In the genomic region with DNA sequence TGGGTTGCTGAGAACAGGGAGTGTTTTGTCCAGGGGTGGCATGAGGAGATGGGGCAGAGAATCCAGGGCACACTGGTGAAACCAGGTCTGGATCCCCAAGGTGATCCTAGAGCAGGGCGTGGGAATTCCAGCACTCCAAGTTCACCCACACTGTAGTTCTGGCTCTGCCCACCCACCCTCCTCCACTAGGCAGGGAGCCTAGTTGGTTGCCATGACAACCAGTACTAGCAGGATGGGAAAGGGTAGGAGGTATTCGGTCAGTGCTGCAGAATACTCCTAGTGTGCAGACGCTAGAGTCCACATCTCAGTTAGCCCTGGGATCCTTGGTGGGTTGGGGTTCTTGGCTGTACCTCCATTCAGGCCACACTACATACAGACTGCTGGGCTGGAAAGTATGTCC, we compare ENCODE assay signal across 11 mouse cellular contexts. TPM values are rescaled to one million over a fixed set of nuclear protein-coding genes. Genes with fewer than 3 reads are reported as not detected.
DNase-seq lines count a peak whose midpoint lies in the region; ATAC-seq lines count a peak whose summit lies in the region.
"Had no signal": no experiment of that assay in that cellular context is flagged by ENCODE, and none has a peak within 500 bp of the region (broad histone marks: within the 10 kb centered on the region; RNA-seq: fewer than 3 reads in every experiment).

No protein-coding gene starts in this region.

- peaks cover 8% of the 10 kb centered on the region; the same call in 1 of the 2 replicates for H3K36me3 ChIP-seq in kidney, embryonic 16.5 days (ENCODE audit: insufficient read depth, low read length)
- peaks cover 41% of the 10 kb centered on the region for H3K36me3 ChIP-seq in forebrain, embryonic 13.5 days (ENCODE audit: poor library complexity, severe bottlenecking)

- H3K9me3 ChIP-seq in kidney, embryonic 16.5 days (ENCODE audit: low read length), result no peaks in the 10 kb centered on the region
- no peaks in the 10 kb centered on the region for H3K9me3 ChIP-seq in forebrain, embryonic 13.5 days (replicated peaks)

- WGBS in kidney, embryonic 16.5 days, result 32% methylated on average over 3 of the region's 3 CpGs
- WGBS in forebrain, embryonic 13.5 days, result 26% methylated on average over 3 of the region's 3 CpGs

- DNase-seq in kidney, postnatal 10 days, result no peak
- peak; percentile 74 to 76 for DNase-seq in layer of hippocampus, postnatal 10 days (ENCODE audit: low spot score in 2 of 2)
- DNase-seq in right cerebral cortex, adult 2 months (ENCODE audit: low spot score in 2 of 2), result peak; percentile 71 to 75
- DNase-seq in spleen, postnatal 10 days (ENCODE audit: low spot score in 2 of 2), result no peak
- no peak for DNase-seq in kidney, postnatal 25 days

- H3K9ac ChIP-seq in kidney, embryonic 16.5 days (replicated peaks; ENCODE audit: low read length), result no peak overlapping the region
- 0 out of 2 replicates have a peak overlapping the region, but pooled peaks have one; percentile 12 for H3K9ac ChIP-seq in forebrain, embryonic 13.5 days

- no peak overlapping the region for H3K27ac ChIP-seq in kidney, embryonic 16.5 days (ENCODE audit: low read length)
- 0 out of 2 replicates have a peak overlapping the region, but pooled peaks have one; percentile 41 for H3K27ac ChIP-seq in forebrain, embryonic 13.5 days

- no peaks in the 10 kb centered on the region for H3K4me1 ChIP-seq in kidney, embryonic 16.5 days (ENCODE audit: insufficient read depth, low read length)
- H3K4me1 ChIP-seq in forebrain, embryonic 13.5 days, result peaks cover 38% of the 10 kb centered on the region

- H3K27me3 ChIP-seq in kidney, embryonic 16.5 days (ENCODE audit: insufficient read depth, low read length), result no peaks in the 10 kb centered on the region
- H3K27me3 ChIP-seq in forebrain, embryonic 13.5 days, result no peaks in the 10 kb centered on the region
- H3K27me3 ChIP-seq: CH12.LX had no signal

- 0 out of 2 replicates have a peak, but pooled peaks have one; percentile 32 for ATAC-seq in kidney, embryonic 16.5 days (ENCODE audit: low FRiP score, low TSS enrichment)
- ATAC-seq in forebrain, embryonic 13.5 days, result peak; percentile 82
- no peak for ATAC-seq in activated CD4-positive, CD25-positive, alpha-beta regulatory T cell, adult 4 months

- H3K4me3 ChIP-seq in kidney, embryonic 16.5 days (ENCODE audit: low read length), result no peak overlapping the region
- no peak overlapping the region for H3K4me3 ChIP-seq in forebrain, embryonic 13.5 days

- no peak overlapping the region for H3K4me2 ChIP-seq in kidney, embryonic 16.5 days (replicated peaks; ENCODE audit: low read depth, low read length)
- H3K4me2 ChIP-seq in forebrain, embryonic 13.5 days, result peak overlapping the region; percentile 10; the same call in 1 of the 2 replicates

RNA-seq across cellular contexts. Expression of gene 5031439G07Rik, which starts 30.5 kb away (rescaled TPM):
- 7.1 and 7.2 TPM in 2 replicates for polyA plus RNA-seq in kidney, embryonic 16.5 days (2015; fragmentation: Nextera tagmentation; extraction: Ambion mirVana)
- polyA plus RNA-seq in forebrain, embryonic 13.5 days (2015; fragmentation: Nextera tagmentation; extraction: Ambion mirVana), result 14.1 and 14.7 TPM in 2 replicates
- total RNA-seq in layer of hippocampus, postnatal 10 days (2021), result 100 to 1,000 TPM; 102 to 128 TPM
- 1 to 10 TPM; 1.2 TPM for polyA plus RNA-seq in activated CD4-positive, CD25-positive, alpha-beta regulatory T cell, adult 4 months (2017; shearing (Covaris generic))

RNA-seq across cellular contexts. Expression of gene Nup50, which starts 34.6 kb away (rescaled TPM):
- 40.6 and 42.8 TPM in 2 replicates for polyA plus RNA-seq in kidney, embryonic 16.5 days (2015; fragmentation: Nextera tagmentation; extraction: Ambion mirVana)
- 41.9 and 44.7 TPM in 2 replicates for polyA plus RNA-seq in forebrain, embryonic 13.5 days (2015; fragmentation: Nextera tagmentation; extraction: Ambion mirVana)
- 10 to 100 TPM; 31.5 to 31.7 TPM for total RNA-seq in layer of hippocampus, postnatal 10 days (2021)
- 10 to 100 TPM; 22.9 to 24.2 TPM for polyA plus RNA-seq in activated CD4-positive, CD25-positive, alpha-beta regulatory T cell, adult 4 months (2017; shearing (Covaris generic))

RNA-seq across cellular contexts. Expression of gene Gm29666, which starts 38.0 kb away (rescaled TPM):
- polyA plus RNA-seq in kidney, embryonic 16.5 days (2015; fragmentation: Nextera tagmentation; extraction: Ambion mirVana), result 0.50 and 0.95 TPM in 2 replicates
- 1.1 TPM in 2 replicates for polyA plus RNA-seq in forebrain, embryonic 13.5 days (2015; fragmentation: Nextera tagmentation; extraction: Ambion mirVana)
- 1 to 10 TPM; 1.0 to 1.4 TPM for total RNA-seq in layer of hippocampus, postnatal 10 days (2021)
- polyA plus RNA-seq in activated CD4-positive, CD25-positive, alpha-beta regulatory T cell, adult 4 months (2017; shearing (Covaris generic)), result under 1 TPM; 0.55 to 0.89 TPM

RNA-seq across cellular contexts. Expression of gene Upk3a, which starts 59.1 kb away (rescaled TPM):
- polyA plus RNA-seq in kidney, embryonic 16.5 days (2015; fragmentation: Nextera tagmentation; extraction: Ambion mirVana), result 65.9 and 74.8 TPM in 2 replicates
- 0.15 and 0.59 TPM in 2 replicates for polyA plus RNA-seq in forebrain, embryonic 13.5 days (2015; fragmentation: Nextera tagmentation; extraction: Ambion mirVana)
- under 1 TPM; 0.31 to 0.78 TPM for total RNA-seq in layer of hippocampus, postnatal 10 days (2021)
- polyA plus RNA-seq in activated CD4-positive, CD25-positive, alpha-beta regulatory T cell, adult 4 months (2017; shearing (Covaris generic)), result not detected
- total RNA-seq: CH12.LX; gastrocnemius, postnatal 4 days; layer of hippocampus, postnatal 25 days had no signal

Comparison
In these comparisons a context has a peak if more than half of its experiments do, and no peak if none do; other contexts are left out.
1. DNase-seq: peak in layer of hippocampus, postnatal 10 days (2 of 2) and right cerebral cortex, adult 2 months (2 of 2); none in kidney, postnatal 10 days (single experiment), spleen, postnatal 10 days (0 of 2) and kidney, postnatal 25 days (0 of 2).